Mouse (Mus musculus) cortical plate, adult 2 months (tissue): ENCODE results near the gene Atf4.

Experiments
- CTCF ChIP-seq: fragments of 200-500 bp; IDR thresholded peaks from 2 replicates; pipeline ENCODE4 v1.5.1; 2011; ENCODE audit warnings: mild to moderate bottlenecking, control low read depth, low read length; ENCODE audit not compliant: insufficient read depth; ENCODE audit errors: extremely low read depth
- POLR2A ChIP-seq: fragments of 200-500 bp; IDR thresholded peaks from 2 replicates; pipeline ENCODE4 v1.6.1; 2011; ENCODE audit warnings: mild to moderate bottlenecking, low read length, control low read depth; ENCODE audit not compliant: insufficient read depth; ENCODE audit errors: extremely low read depth

- TF ChIP-seq CTCF (no peak; the same call in 1 of the 2 replicates), POLR2A (no peak)
Observed at GRCm38 (mm10) chr15:80277107-80277506, 22.1 kb downstream of the Atf4 start.
